Mouse (Mus musculus) kidney, embryonic 16.5 days (tissue): ENCODE measurements at regions not wholly inside any gene's neighbourhood (a gene's known extent, or its start where the extent isn't known, plus 50 kb on each side); places are given as distances from the start of the nearest gene placed in this dataset.

ENCODE experiments used
- ATAC-seq: fragments of 200-750 bp; cut with Nextera tagmentation; 2 replicates; pipeline ENCODE4 v1.8.0; 2017; ENCODE audit warnings: moderate TSS enrichment; ENCODE audit not compliant: low FRiP score, low TSS enrichment
- H3K27ac ChIP-seq: fragments of 300-500 bp; sonication (generic); 2 replicates; pipeline ENCODE4 v1.5.1; 2014; ENCODE audit warnings: low read length
- H3K27me3 ChIP-seq: fragments of 300-500 bp; sonication (generic); 2 replicates; pipeline ENCODE4 v1.6.1; 2014; ENCODE audit warnings: low read length, control low read depth, mixed read lengths; ENCODE audit not compliant: insufficient read depth
- H3K36me3 ChIP-seq: fragments of 300-500 bp; sonication (generic); 2 replicates; pipeline ENCODE4 v1.6.1; 2014; ENCODE audit warnings: low read length, control low read depth, mixed read lengths; ENCODE audit not compliant: insufficient read depth
- H3K4me1 ChIP-seq: fragments of 300-500 bp; sonication (generic); 2 replicates; pipeline ENCODE4 v1.6.1; 2014; ENCODE audit warnings: low read length, control low read depth, mixed read lengths; ENCODE audit not compliant: insufficient read depth
- H3K4me2 ChIP-seq: fragments of 300-500 bp; sonication (generic); replicated peaks from 2 replicates; pipeline ENCODE4 v1.6.1; 2014; ENCODE audit warnings: low read depth, low read length
- H3K4me3 ChIP-seq: fragments of 300-500 bp; sonication (generic); 2 replicates; pipeline ENCODE4 v1.5.1; 2014; ENCODE audit warnings: mild to moderate bottlenecking, low read length
- H3K9ac ChIP-seq: fragments of 300-500 bp; sonication (generic); replicated peaks from 2 replicates; pipeline ENCODE4 v1.6.1; 2014; ENCODE audit warnings: low read length
- H3K9me3 ChIP-seq: fragments of 300-500 bp; sonication (generic); 2 replicates; pipeline ENCODE4 v1.6.1; 2016; ENCODE audit warnings: low read length, control low read depth
- whole genome bisulfite sequencing: fragments of 180-500 bp; shearing (Covaris S2); extraction: QIAGEN DNeasy Blood & Tissue Kit; methylation state at CpG from one replicate; pipeline ENCODE4 v1.1.7; 2014; 5-methylcytosine and 5-hydroxymethylcytosine counted together

- H3K4me1 ChIP-seq = no peaks in the 10 kb centered on the region
- H3K4me3 ChIP-seq = no peak overlapping the region
- no peak overlapping the region for H3K27ac ChIP-seq
- no peak overlapping the region for H3K9ac ChIP-seq
- H3K9me3 ChIP-seq = no peaks in the 10 kb centered on the region
- H3K27me3 ChIP-seq = no peaks in the 10 kb centered on the region
- H3K4me2 ChIP-seq = no peak overlapping the region
- 55% methylated on average over 3 of the region's 3 CpGs for WGBS
- ATAC-seq = no peak
- no peaks in the 10 kb centered on the region for H3K36me3 ChIP-seq
Measured at GRCm38 (mm10) chr11:26931766-26932165, 338.0 kb upstream of the Vrk2 start.

GRCm38 (mm10) chr11:26907099-26907498 lies 313.3 kb upstream of the Vrk2 start:
- no peak for ATAC-seq
- Histone ChIP-seq H3K36me3 (no peaks in the 10 kb centered on the region), H3K4me1 (no peaks in the 10 kb centered on the region), H3K27me3 (no peaks in the 10 kb centered on the region), H3K9ac (no peak overlapping the region), H3K4me3 (no peak overlapping the region), H3K27ac (no peak overlapping the region), H3K9me3 (no peaks in the 10 kb centered on the region), H3K4me2 (no peak overlapping the region)
- WGBS = 77% methylated on average over 3 of the region's 3 CpGs

DNA sequence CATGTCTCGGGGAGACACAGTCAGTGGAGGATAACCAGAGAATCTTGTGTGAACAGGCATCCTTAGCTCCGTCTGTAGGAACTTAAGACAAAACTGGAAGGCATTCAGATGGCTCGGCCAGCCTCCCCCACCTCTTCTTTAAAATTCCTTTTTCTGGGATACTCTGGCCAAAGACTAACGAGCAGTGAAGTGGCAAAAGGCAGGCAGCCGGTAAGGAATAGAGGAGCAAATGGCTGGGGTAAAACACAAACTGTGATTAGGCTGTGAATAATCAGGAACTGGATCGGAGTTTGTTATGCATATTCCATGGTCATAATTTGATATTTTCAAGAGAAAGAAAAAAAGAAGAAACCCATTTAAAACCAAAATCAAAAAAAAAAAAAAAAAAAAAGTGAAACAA lies 287.8 kb upstream of the Vrk2 start:
- H3K36me3 ChIP-seq = no peaks in the 10 kb centered on the region
- H3K4me2 ChIP-seq = no peak overlapping the region
- no peak overlapping the region for H3K9ac ChIP-seq
- no peak for ATAC-seq
- no peaks in the 10 kb centered on the region for H3K27me3 ChIP-seq
- WGBS = 35% methylated on average over 6 of the region's 6 CpGs
- H3K4me3 ChIP-seq = no peak overlapping the region
- H3K9me3 ChIP-seq = no peaks in the 10 kb centered on the region
- no peaks in the 10 kb centered on the region for H3K4me1 ChIP-seq
- no peak overlapping the region for H3K27ac ChIP-seq
